Mouse (Mus musculus) naive thymus-derived CD4-positive, alpha-beta T cell, adult 2 months (primary cell): ENCODE measurements at regions not wholly inside any gene's neighbourhood (a gene's known extent, or its start where the extent isn't known, plus 50 kb on each side); places are given as distances from the start of the nearest gene placed in this dataset.

Source experiments
- DNase-seq: peaks from one replicate; pipeline ENCODE4 v3.0.0-alpha.2; 2011; ENCODE audit warnings: low read depth

DNA sequence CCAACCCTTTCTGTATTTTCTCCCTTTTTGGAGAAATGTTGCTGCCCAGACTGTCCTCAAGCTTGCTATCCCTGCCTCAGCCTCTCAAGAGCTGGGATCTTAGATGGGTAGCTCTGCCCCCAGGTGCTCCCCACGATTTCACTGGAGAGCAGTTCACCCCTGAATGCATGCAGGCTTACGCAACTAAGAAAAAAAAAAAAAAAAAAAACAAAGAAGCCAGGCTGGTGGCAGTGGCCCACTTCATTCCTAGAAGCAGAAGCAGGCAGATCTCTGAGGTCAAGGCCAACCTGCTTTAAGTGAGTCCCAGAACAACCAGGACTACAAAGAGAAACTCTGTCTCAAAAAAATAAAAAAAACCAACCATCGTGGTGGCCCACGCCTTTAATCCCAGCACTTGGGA lies 51.2 kb upstream of the Fbxo11 start:
- no peak for DNase-seq

DNA sequence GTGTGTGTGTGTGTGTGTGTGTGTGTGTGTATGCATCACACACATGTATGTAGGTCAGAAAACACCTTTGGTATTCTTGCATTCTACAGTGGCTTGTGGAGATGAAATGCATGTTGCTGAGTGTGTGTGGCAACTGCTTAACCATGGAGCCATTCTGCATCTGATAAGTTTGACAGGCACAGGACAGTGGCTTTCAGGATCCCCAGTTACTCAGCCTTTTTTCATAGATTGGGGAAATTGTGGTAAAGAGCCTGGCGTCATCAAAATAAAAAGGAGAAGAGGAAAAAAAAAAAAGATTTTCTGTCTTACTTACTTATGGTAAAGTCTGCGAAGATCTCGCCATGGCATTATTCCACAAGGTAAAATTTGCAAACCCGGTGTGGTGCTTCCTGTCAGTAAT lies 53.6 kb upstream of the Fbxo11 start:
- no peak for DNase-seq

GRCm38 (mm10) chr17:88123711-88124110 lies 58.6 kb upstream of the Fbxo11 start:
- DNase-seq: peak; percentile 62

DNA sequence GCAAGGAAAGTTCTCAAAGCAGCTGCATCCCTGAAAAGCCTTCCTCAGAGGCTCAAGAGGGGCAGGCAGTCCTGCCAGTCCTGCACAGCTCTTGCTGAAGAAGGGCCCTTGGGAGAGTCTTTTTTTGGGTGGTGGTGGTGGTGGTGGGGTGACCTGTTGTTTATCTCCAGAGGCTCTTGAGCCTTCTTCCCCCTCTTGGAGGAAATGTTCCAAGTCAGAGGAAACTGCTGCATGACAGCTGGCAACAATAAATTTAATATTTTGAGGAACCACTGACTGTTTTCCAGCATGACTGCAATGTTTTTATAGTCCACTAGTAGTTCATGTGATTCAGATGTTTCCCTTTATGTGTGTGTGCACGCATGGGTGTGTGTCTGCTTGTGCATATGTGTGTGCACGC lies 62.0 kb upstream of the Fbxo11 start:
- no peak for DNase-seq

DNA sequence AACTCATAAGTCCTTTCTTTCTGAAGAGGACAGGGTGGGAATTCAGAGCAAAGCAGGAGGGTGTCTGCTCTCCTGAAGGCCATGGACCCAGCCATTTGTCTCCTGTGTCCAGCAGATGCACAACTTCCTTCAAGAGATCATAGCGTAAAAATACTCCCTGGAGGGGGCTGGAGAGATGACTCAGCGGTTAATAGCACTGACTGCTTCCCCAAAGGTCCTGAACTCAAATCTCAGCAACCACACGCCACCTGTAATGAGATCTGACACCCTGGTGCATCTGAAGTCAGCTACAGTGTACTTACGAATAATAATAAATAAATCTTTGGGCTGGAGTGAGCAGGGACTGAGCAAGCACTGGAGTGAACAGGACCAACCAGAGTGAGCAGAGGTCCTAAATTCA lies 66.2 kb upstream of the Fbxo11 start:
- DNase-seq: no peak

DNA sequence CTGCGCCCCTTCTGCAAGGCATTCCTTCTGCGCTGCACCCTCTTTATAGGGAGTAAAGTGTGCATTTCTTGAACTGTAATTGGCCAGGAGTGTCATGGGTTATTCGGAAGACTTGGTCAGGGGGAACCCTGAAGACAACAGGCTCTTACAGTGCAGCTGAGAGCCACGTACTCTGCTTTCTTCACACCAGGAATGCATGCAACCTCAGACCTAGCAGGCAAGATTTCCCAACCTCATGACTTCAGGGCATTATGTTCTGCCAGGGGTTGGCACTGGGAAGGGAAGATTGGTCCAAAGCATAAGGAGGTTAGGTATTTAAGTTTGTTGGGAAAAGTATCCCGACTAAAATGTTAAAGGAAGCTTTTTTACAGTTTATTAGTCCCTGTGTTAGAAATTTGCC lies 66.9 kb upstream of the Fbxo11 start:
- DNase-seq: no peak

GRCm38 (mm10) chr17:88132601-88133346 lies 67.7 kb upstream of the Fbxo11 start:
- DNase-seq: no peak

DNA sequence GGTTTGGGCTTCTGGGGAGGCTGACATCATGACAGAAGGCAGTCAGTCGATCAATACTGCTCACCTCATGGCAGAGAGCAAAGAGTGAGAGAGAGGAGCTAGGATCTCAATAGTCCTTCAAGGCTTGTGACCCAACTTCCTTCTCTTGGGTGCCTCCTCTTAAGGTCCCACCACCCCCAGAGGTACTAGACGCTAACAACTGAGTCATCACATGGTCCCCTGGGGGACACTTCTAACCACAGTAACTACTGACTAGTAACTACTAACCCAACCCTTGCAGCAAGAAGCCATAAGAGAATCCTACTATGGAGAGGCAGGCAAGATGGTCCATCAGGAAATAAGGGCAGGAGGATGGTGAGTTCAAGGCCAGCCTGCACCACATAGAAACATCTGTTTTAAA lies 69.5 kb upstream of the Fbxo11 start:
- no peak for DNase-seq

DNA sequence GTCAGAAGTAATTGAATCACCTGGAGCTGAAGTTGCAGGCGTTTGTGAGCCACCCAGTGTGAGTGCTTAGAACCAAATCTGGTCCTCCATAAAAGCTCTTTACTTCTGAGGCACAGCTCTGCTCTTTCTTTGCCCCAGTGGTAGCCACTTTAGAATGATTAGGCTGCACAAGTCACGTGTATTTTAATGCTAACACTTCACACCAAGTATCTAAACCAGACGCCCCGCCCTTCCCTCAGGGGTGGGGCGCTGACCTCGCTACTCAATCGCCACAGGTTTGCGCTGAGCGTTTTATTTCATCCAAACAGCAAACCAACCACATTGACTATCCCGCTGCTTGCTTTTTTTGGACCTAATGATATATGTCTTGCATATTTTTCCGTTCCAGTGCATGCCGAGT lies 76.4 kb upstream of the Fbxo11 start:
- DNase-seq: no peak

- DNase-seq: no peak
These were observed 76.9 kb upstream of the Fbxo11 start for GRCm38 (mm10) chr17:88142003-88142402.

DNA sequence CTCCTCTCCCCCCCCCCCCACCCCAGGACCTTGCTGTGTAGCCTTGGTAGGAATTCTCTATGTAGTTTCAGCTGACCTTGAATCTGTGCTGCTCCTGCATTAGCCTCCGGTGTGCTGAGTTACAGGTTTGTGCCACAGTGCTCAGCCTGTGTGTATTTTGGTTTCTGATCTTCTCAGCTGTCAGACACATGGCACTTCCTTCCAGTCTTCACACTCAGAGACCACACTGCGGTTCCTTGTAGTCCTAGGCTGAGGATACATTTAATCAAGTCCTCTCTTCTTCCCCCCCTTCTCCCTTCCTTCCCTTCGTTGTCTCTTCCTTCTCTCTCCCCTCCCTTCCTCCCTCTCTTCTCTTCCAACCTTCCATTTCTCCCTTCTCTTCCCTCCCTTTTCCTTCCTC lies 77.7 kb upstream of the Fbxo11 start:
- no peak for DNase-seq

DNA sequence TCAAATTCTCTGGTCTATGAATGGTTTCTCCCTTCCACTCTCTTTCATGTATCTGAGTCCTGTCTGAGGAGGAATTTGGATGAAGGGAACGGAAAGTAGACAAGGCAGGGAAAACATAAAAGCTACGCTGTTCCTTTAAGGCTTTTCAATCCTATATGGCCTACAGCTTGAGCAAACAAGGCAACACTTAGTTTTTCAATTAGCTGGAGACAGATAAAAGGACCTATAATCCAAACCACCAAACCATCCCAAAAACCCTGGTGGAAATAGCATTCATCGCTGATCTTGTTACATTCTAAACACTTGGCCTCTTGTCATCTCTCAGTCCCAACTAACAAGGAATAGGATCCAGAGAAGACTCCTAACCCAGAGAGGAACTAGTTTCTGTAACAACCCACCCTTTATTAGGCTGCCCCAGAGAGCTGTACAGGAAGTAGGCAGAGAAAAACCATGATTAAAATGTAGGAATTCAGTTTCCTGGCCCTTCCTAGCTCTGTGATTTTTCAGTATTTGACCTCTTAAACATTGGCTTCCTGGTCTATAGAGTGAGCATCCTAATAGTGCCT lies 78.4 kb upstream of the Fbxo11 start:
- DNase-seq: no peak

DNA sequence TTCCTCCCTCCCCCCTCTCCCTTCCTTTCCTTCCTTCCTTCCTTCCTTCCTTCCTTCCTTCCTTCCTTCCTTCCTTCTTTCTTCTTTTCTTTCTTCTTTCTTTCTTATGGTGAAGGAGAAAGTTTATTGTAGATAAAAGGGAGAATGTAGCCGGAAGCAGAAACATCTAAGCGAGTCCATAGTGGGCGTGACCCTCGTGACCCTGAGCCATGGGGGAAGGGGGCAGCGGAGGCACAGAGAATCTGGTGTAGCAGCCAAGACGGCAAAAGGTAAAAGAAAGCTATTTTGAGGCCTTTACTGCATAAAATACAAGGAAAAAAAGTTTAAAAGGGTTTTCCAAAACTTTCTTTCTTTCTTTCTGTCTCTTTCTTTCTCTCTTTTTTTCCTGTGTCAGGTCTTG lies 93.5 kb upstream of the Fbxo11 start:
- no peak for DNase-seq

DNA sequence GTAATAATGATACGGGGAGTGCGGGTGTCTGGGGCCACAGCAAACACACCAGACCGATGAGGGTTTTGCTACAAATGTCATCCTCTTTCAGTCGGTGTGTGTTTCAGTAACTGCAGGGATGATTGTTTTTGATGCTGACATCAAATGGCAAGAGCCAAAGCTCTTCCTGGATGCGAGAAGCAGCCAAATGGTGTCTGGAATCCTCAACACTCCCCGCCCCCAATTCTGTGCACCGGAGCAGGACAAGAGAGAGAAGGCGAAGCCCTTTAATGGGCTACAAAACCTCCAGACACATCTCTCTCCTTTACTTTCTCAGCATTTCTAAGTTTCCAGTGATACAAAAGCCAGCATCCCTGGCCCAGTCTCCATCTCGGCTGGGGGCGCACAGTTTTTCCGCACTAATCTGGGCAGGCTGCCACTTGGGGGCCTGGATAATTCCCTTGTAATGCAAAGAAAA lies 94.1 kb upstream of the Fbxo11 start:
- no peak for DNase-seq

DNA sequence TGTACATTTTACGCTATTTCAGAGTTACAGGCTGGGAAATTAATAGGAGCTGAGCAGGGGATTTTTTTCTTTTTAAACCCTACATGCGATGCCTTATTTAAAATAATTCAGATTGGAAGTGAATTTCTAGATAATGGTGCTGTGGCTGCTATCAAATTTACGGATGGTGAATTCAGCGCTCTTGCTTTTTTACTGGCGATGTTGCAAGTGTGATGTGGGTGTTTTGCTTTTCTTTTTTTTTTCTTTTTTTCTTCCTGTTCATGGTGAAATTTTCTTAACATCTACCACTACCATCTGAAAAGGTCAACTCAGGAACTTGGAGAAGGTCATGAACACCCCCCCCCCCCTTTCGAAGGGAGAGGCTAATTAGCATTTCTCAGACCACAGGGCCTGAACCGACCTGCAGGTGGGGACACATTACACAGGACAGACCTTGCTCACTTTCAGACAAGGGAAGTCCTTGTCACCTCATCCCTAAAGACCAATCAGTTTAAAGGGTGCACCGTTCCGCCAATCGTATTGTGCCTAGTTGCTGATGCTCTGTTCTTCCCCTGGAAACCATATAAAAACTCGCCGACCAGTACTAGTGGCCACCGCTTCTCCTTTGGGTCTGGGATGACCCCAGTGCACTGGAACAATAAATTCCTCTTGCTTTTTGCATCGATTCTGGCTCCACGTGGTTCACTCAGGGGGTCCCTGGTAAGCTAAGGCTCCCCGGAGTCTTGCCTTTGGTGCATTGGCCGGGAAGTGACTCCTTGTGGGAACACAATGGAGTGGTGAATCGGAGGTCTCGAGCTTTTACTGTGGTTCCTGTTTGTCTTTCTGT lies 95.0 kb upstream of the Fbxo11 start:
- DNase-seq: no peak

GRCm38 (mm10) chr17:88160677-88161001 lies 95.5 kb upstream of the Fbxo11 start:
- no peak for DNase-seq

GRCm38 (mm10) chr17:88161766-88162165 lies 96.7 kb upstream of the Fbxo11 start:
- DNase-seq: no peak

DNA sequence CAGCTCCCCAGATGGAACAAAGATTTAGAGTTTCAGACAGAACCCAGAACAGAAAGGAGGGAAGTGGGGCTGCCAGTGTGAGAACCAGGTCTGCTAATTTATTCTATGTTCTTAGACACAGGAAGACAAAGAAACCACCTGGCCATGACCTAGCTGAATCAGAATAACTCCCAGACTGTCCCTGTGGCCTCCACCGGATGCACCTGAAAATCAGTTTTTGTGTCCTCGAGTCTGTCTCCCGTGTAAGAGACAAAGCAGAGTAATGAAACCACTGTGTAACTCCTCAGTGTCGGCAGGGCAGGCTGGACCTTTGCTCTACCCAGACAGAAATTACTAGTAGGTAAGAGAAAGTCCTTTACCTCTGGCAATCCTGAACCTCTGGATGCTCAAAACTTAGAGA lies 99.7 kb upstream of the Fbxo11 start:
- DNase-seq: no peak

GRCm38 (mm10) chr17:88165811-88166210 lies 100.7 kb upstream of the Fbxo11 start:
- no peak for DNase-seq

GRCm38 (mm10) chr17:88168262-88169096 lies 103.4 kb upstream of the Fbxo11 start:
- no peak for DNase-seq

- no peak for DNase-seq
These were observed 106.5 kb upstream of the Fbxo11 start for GRCm38 (mm10) chr17:88171606-88172005.

- no peak for DNase-seq
These were observed 108.4 kb upstream of the Fbxo11 start for GRCm38 (mm10) chr17:88173354-88174032.
